Mouse (Mus musculus) lung, adult 2 months (tissue): ENCODE results near the gene Saal1. TPM values are rescaled to one million over a fixed set of nuclear protein-coding genes. Genes with fewer than 3 reads are reported as not detected.
"Not testable (repeated sequence)": the region's sequence is repeated elsewhere in the genome, so short reads cannot be mapped to it uniquely, and the experiment has no call there.

Experiments
- DNase-seq: peaks from one replicate; pipeline ENCODE4 v3.0.0; 2022
- H3K4me1 ChIP-seq: fragments of 200-500 bp; 2 replicates; pipeline ENCODE4 v1.6.1; 2011; ENCODE audit warnings: low read length; ENCODE audit not compliant: control insufficient read depth, insufficient read depth
- H3K4me3 ChIP-seq: fragments of 200-500 bp; replicated peaks from 2 replicates; pipeline ENCODE3; 2011; ENCODE audit warnings: low read depth, mild to moderate bottlenecking, control low read depth, low read length; ENCODE audit errors: extremely low read depth
- CTCF ChIP-seq: fragments of 200-500 bp; IDR thresholded peaks from 2 replicates; pipeline ENCODE4 v1.5.1; 2011; ENCODE audit warnings: mild to moderate bottlenecking, low read length, control low read depth; ENCODE audit not compliant: insufficient read depth
- POLR2A ChIP-seq: fragments of 200-500 bp; IDR thresholded peaks from 2 replicates; pipeline ENCODE4 v1.6.1; 2011; ENCODE audit warnings: low read depth, mild to moderate bottlenecking, control low read depth, low read length, borderline replicate concordance; ENCODE audit errors: extremely low read depth
- WGBS: fragments of 180-500 bp; shearing (Covaris S2); methylation state at CpG from one replicate; pipeline ENCODE4 v1.1.7; 2018; 5-methylcytosine and 5-hydroxymethylcytosine counted together
- polyA plus RNA-seq: library from polyadenylated mRNA; depleted of rRNA; stranded (reverse); fragments of >200 nt; gene quantifications from 2 replicates; pipeline ENCODE4 v1.2.3, GENCODE M21; 2012; rRNA removed

Saal1 gene
- polyA plus RNA-seq = 4.5 and 4.9 TPM in 2 replicates

GRCm38 (mm10) chr7:46710390-46710844 lies at the start of gene Saal1:
Gene Saal1 (minus strand): TSS chr7:46710680.
- Histone ChIP-seq H3K4me1 (no peaks in the 10 kb centered on the region), H3K4me3 (peak within 1 kb of the TSS; percentile 96)
- DNase-seq = peak; percentile 81
- WGBS = 1% methylated on average over 37 of the region's 38 CpGs
- TF ChIP-seq CTCF (peak; percentile 79), POLR2A (peak; percentile 70; the same call in 1 of the 2 replicates)

GRCm38 (mm10) chr7:46751490-46751889 lies 41.0 kb upstream of the Saal1 start, which contains the start of gene Saa2:
Gene Saa2 (plus strand): TSS chr7:46751790.
- TF ChIP-seq POLR2A (no peak), CTCF (no peak)
- DNase-seq = no peak
- H3K4me1 ChIP-seq = no peaks in the 10 kb centered on the region; the same call in 1 of the 2 replicates
- H3K4me3 ChIP-seq = no peak within 1 kb of the TSS
- WGBS = 60% methylated on average over 3 of the region's 3 CpGs

- TF ChIP-seq CTCF = no peak
- no peak for TF ChIP-seq POLR2A
- no peak for DNase-seq
- Histone ChIP-seq H3K4me1 (peaks cover 2% of the 10 kb centered on the region; the same call in 1 of the 2 replicates), H3K4me3 (no peak overlapping the region)
- 58% methylated on average over 3 of the region's 3 CpGs for WGBS
These were observed 38.0 kb upstream of the Saal1 start for GRCm38 (mm10) chr7:46748459-46748858.

GRCm38 (mm10) chr7:46746381-46746780 lies 35.9 kb upstream of the Saal1 start:
- Histone ChIP-seq H3K4me1 (peaks cover 2% of the 10 kb centered on the region; the same call in 1 of the 2 replicates), H3K4me3 (no peak overlapping the region)
- DNase-seq = no peak
- 62% methylated on average over 7 of the region's 7 CpGs for WGBS
- TF ChIP-seq POLR2A (no peak), CTCF (no peak)

GRCm38 (mm10) chr7:46745816-46746215 lies 35.3 kb upstream of the Saal1 start:
- Histone ChIP-seq H3K4me1 (peaks cover 2% of the 10 kb centered on the region; the same call in 1 of the 2 replicates), H3K4me3 (no peak overlapping the region)
- WGBS = 56% methylated on average over 3 of the region's 3 CpGs
- DNase-seq = no peak
- TF ChIP-seq POLR2A = no peak
- TF ChIP-seq CTCF = no peak

- 57% methylated on average over 3 of the region's 3 CpGs for WGBS
- H3K4me3 ChIP-seq, DNase-seq, H3K4me1 ChIP-seq: not testable (repeated sequence)
These were observed 32.4 kb upstream of the Saal1 start, which contains the start of gene Saa1 for GRCm38 (mm10) chr7:46742880-46743279. Gene Saa1 (minus strand): TSS chr7:46742980.

GRCm38 (mm10) chr7:46740041-46740440 lies 29.6 kb upstream of the Saal1 start:
- 73% methylated on average over 5 of the region's 5 CpGs for WGBS
- H3K4me1 ChIP-seq, H3K4me3 ChIP-seq, DNase-seq: not testable (repeated sequence)

GRCm38 (mm10) chr7:46738561-46739460 lies 28.3 kb upstream of the Saal1 start:
- TF ChIP-seq CTCF (no peak), POLR2A (no peak)
- no peak overlapping the region for H3K4me3 ChIP-seq
- DNase-seq = no peak
- peaks cover 6% of the 10 kb centered on the region for H3K4me1 ChIP-seq
- 54% methylated on average over 12 of the region's 12 CpGs for WGBS

GRCm38 (mm10) chr7:46734983-46735382 lies 24.5 kb upstream of the Saal1 start:
- Histone ChIP-seq H3K4me3 (no peak overlapping the region), H3K4me1 (peaks cover 6% of the 10 kb centered on the region)
- TF ChIP-seq CTCF = no peak
- TF ChIP-seq POLR2A = no peak
- DNase-seq = no peak
- WGBS = 71% methylated on average over 2 of the region's 2 CpGs

GRCm38 (mm10) chr7:46732458-46732857 lies 22.0 kb upstream of the Saal1 start, which contains the start of gene Saa4:
Gene Saa4 (minus strand): TSS chr7:46732603.
- no peak for DNase-seq
- no peaks in the 10 kb centered on the region for H3K4me1 ChIP-seq
- no peak within 1 kb of the TSS for H3K4me3 ChIP-seq
- TF ChIP-seq CTCF (no peak), POLR2A (no peak)
- WGBS = 74% methylated on average over 4 of the region's 4 CpGs
